ENCODE assay signal across 18 mouse cellular contexts in the genomic region with DNA sequence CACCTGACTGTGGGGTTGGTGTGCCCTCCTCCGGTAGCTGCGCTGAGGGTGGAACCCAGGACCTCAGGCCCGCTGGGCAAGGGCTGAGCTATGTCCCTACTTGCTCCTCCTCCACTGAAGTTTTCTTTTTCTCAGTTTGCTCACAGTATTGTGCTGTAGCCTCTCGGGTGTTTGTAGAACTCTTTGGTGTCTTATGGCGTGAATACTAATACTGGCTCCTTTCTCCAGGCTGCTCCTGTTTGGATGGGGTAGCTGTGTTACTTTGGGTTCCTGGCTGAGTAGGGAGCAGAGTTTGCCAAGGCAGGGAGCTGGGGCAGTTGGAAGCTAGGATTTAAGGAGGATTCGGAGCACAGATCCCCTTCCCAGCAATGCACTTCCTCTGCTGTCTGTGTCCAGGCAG. TPM values are rescaled to one million over a fixed set of nuclear protein-coding genes. Genes with fewer than 3 reads are reported as not detected.
A peak's percentile ranks its signal among the peaks of the same experiment; 100 is the strongest.
DNase-seq lines count a peak whose midpoint lies in the region; ATAC-seq and TF ChIP-seq lines count a peak whose summit lies in the region.
"Had no signal": no experiment of that assay in that cellular context is flagged by ENCODE, and none has a peak within 500 bp of the region (broad histone marks: within the 10 kb centered on the region; RNA-seq: fewer than 3 reads in every experiment).

No protein-coding gene starts in this region.

- ATAC-seq in forebrain, embryonic 16.5 days, result peak; percentile 51
- no peak for ATAC-seq in forebrain, embryonic 11.5 days (replicated peaks; ENCODE audit: low FRiP score)
- no peak for ATAC-seq in liver, embryonic 13.5 days (ENCODE audit: low read depth)
- no peak for ATAC-seq in megakaryocyte-erythroid progenitor cell, adult 5-6 weeks (replicated peaks; ENCODE audit: low FRiP score, low TSS enrichment, poor library complexity, severe bottlenecking)

- peaks cover 17% of the 10 kb centered on the region for H3K4me1 ChIP-seq in forebrain, embryonic 16.5 days (replicated peaks; ENCODE audit: control insufficient read depth, insufficient read depth, low read length)
- H3K4me1 ChIP-seq in forebrain, embryonic 11.5 days (replicated peaks; ENCODE audit: control insufficient read depth, insufficient read depth, low read length), result 0 out of 2 replicates have a peak, but pooled peaks cover 2% of the 10 kb centered on the region
- H3K4me1 ChIP-seq in liver, embryonic 13.5 days (replicated peaks), result peaks cover 84% of the 10 kb centered on the region
- H3K4me1 ChIP-seq: embryonic facial prominence, embryonic 12.5 days had no signal

- H3K4me2 ChIP-seq in forebrain, embryonic 16.5 days (ENCODE audit: low read length), result no peak overlapping the region
- H3K4me2 ChIP-seq in forebrain, embryonic 11.5 days (ENCODE audit: low read depth, low read length, severe bottlenecking), result no peak overlapping the region
- peak overlapping the region; percentile 60; the same call in 1 of the 2 replicates for H3K4me2 ChIP-seq in liver, embryonic 13.5 days
- H3K4me2 ChIP-seq: embryonic facial prominence, embryonic 12.5 days; heart, embryonic 12.5 days had no signal

- H3K27me3 ChIP-seq in forebrain, embryonic 16.5 days (replicated peaks; ENCODE audit: control insufficient read depth, insufficient read depth, low read length), result no peaks in the 10 kb centered on the region
- no peaks in the 10 kb centered on the region for H3K27me3 ChIP-seq in forebrain, embryonic 11.5 days (ENCODE audit: control insufficient read depth, insufficient read depth, low read length)
- no peaks in the 10 kb centered on the region for H3K27me3 ChIP-seq in liver, embryonic 13.5 days
- H3K27me3 ChIP-seq: embryonic facial prominence, embryonic 12.5 days had no signal

- no peaks in the 10 kb centered on the region for H3K36me3 ChIP-seq in forebrain, embryonic 16.5 days (ENCODE audit: control insufficient read depth, insufficient read depth)
- no peaks in the 10 kb centered on the region for H3K36me3 ChIP-seq in forebrain, embryonic 11.5 days (ENCODE audit: control insufficient read depth, insufficient read depth, low read length)
- H3K36me3 ChIP-seq in liver, embryonic 13.5 days, result peaks cover 32% of the 10 kb centered on the region
- H3K36me3 ChIP-seq: embryonic facial prominence, embryonic 12.5 days; heart, embryonic 12.5 days had no signal

- WGBS in forebrain, embryonic 16.5 days, result 52% methylated on average over 6 of the region's 6 CpGs
- WGBS in forebrain, embryonic 11.5 days, result 64% methylated on average over 6 of the region's 6 CpGs
- WGBS in liver, embryonic 13.5 days (ENCODE audit: insufficient replicate concordance), result 69% methylated on average over 6 of the region's 6 CpGs

- H3K27ac ChIP-seq in forebrain, embryonic 16.5 days (ENCODE audit: low read length), result peak overlapping the region; percentile 15; the same call in 1 of the 2 replicates
- H3K27ac ChIP-seq in forebrain, embryonic 11.5 days (ENCODE audit: low read depth, low read length), result no peak overlapping the region
- H3K27ac ChIP-seq in left cerebral cortex, adult 2 months, result peak overlapping the region; percentile 9; the same call in 1 of the 2 replicates
- peak overlapping the region; percentile 93 for H3K27ac ChIP-seq in liver, embryonic 13.5 days
- H3K27ac ChIP-seq: embryonic facial prominence, embryonic 12.5 days; macrophage had no signal

- intact Hi-C loops in left cerebral cortex, adult 2 months (cut with DNase I), result no loop called here

- no peak overlapping the region for H3K4me3 ChIP-seq in forebrain, embryonic 16.5 days (replicated peaks; ENCODE audit: low read length)
- H3K4me3 ChIP-seq in forebrain, embryonic 11.5 days (ENCODE audit: low read depth, low read length), result no peak overlapping the region
- H3K4me3 ChIP-seq in left cerebral cortex, adult 2 months, result no peak overlapping the region
- no peak overlapping the region for H3K4me3 ChIP-seq in liver, embryonic 13.5 days (replicated peaks)
- H3K4me3 ChIP-seq: embryonic facial prominence, embryonic 12.5 days; heart, embryonic 12.5 days had no signal

- no peak overlapping the region for H3K9ac ChIP-seq in forebrain, embryonic 16.5 days (replicated peaks; ENCODE audit: low read depth, low read length)
- no peak overlapping the region for H3K9ac ChIP-seq in forebrain, embryonic 11.5 days (ENCODE audit: low read length)
- H3K9ac ChIP-seq in liver, embryonic 13.5 days, result peak overlapping the region; percentile 62
- H3K9ac ChIP-seq: embryonic facial prominence, embryonic 12.5 days; heart, embryonic 12.5 days had no signal

- DNase-seq in forebrain, embryonic 11.5 days (ENCODE audit: low spot score), result no peak
- peak in 1 of 2 experiments; percentile 30 for DNase-seq in left cerebral cortex, adult 2 months (ENCODE audit: extremely low spot score in 1 of 2, low spot score in 2 of 2)
- no peak for DNase-seq in left cerebral cortex, adult 18-20 months (ENCODE audit: low spot score in 2 of 2)
- peak; percentile 18 to 41 for DNase-seq in cerebellum, postnatal 10 days
- DNase-seq in liver, embryonic 13.5 days, result no peak
- DNase-seq: adrenal gland, postnatal 25 days; gastrocnemius, postnatal 25 days; kidney, adult 9 months; lung, adult 18-20 months; right cerebral cortex, postnatal 25 days; thymus, adult 2 months had no signal

- TF ChIP-seq CTCF in left cerebral cortex, adult 2 months (IDR thresholded peaks at IDR 0.05), result no peak

- no peaks in the 10 kb centered on the region for H3K9me3 ChIP-seq in forebrain, embryonic 16.5 days (ENCODE audit: control insufficient read depth, low read length)
- no peaks in the 10 kb centered on the region for H3K9me3 ChIP-seq in forebrain, embryonic 11.5 days (ENCODE audit: control insufficient read depth, low read length)
- H3K9me3 ChIP-seq in liver, embryonic 13.5 days (replicated peaks), result no peaks in the 10 kb centered on the region
- H3K9me3 ChIP-seq: embryonic facial prominence, embryonic 12.5 days had no signal

RNA-seq across cellular contexts. Expression of gene Hebp1, which starts 5.9 kb away (rescaled TPM):
- polyA plus RNA-seq in forebrain, embryonic 16.5 days (2015; fragmentation: Nextera tagmentation; extraction: Ambion mirVana), result 2.7 and 4.8 TPM in 2 replicates
- polyA plus RNA-seq in forebrain, embryonic 11.5 days (2014; fragmentation: Nextera tagmentation; extraction: Ambion mirVana), result 3.0 and 4.0 TPM in 2 replicates
- 10 to 100 TPM; 45.3 to 46.9 TPM for total RNA-seq in left cerebral cortex, adult 2 months (2021)
- total RNA-seq in left cerebral cortex, adult 18-20 months (2021), result 10 to 100 TPM; 52.6 to 57.5 TPM
- 129 and 141 TPM in 2 replicates for polyA plus RNA-seq in liver, embryonic 13.5 days (2015; fragmentation: Nextera tagmentation; extraction: Ambion mirVana)
- 109 and 112 TPM in 2 replicates for total RNA-seq in megakaryocyte-erythroid progenitor cell, adult 5-6 weeks (2014; fragmentation: Nextera tagmentation)
- total RNA-seq in megakaryocyte-erythroid progenitor cell, adult 5-6 weeks (2017), result 109 and 149 TPM in 2 replicates

RNA-seq across cellular contexts. Expression of gene Fam234b, which starts 6.0 kb away (rescaled TPM):
- polyA plus RNA-seq in forebrain, embryonic 16.5 days (2015; fragmentation: Nextera tagmentation; extraction: Ambion mirVana), result 93.7 and 103 TPM in 2 replicates
- polyA plus RNA-seq in forebrain, embryonic 11.5 days (2014; fragmentation: Nextera tagmentation; extraction: Ambion mirVana), result 34.2 and 37.7 TPM in 2 replicates
- total RNA-seq in left cerebral cortex, adult 2 months (2021), result 100 to 1,000 TPM; 167 to 178 TPM
- total RNA-seq in left cerebral cortex, adult 18-20 months (2021), result 100 to 1,000 TPM; 183 to 192 TPM
- polyA plus RNA-seq in liver, embryonic 13.5 days (2015; fragmentation: Nextera tagmentation; extraction: Ambion mirVana), result 30.1 and 43.5 TPM in 2 replicates
- total RNA-seq in megakaryocyte-erythroid progenitor cell, adult 5-6 weeks (2014; fragmentation: Nextera tagmentation), result 57.4 and 66.3 TPM in 2 replicates
- 32.6 and 51.1 TPM in 2 replicates for total RNA-seq in megakaryocyte-erythroid progenitor cell, adult 5-6 weeks (2017)

RNA-seq across cellular contexts. Expression of gene Gsg1, which starts 50.4 kb away (rescaled TPM):
- polyA plus RNA-seq in forebrain, embryonic 16.5 days (2015; fragmentation: Nextera tagmentation; extraction: Ambion mirVana), result 0.32 TPM in 1 of 2 replicates, not detected in the other
- 0.29 and 0.99 TPM in 2 replicates for polyA plus RNA-seq in forebrain, embryonic 11.5 days (2014; fragmentation: Nextera tagmentation; extraction: Ambion mirVana)
- total RNA-seq in left cerebral cortex, adult 2 months (2021), result not detected
- total RNA-seq in left cerebral cortex, adult 18-20 months (2021), result not detected
- polyA plus RNA-seq in liver, embryonic 13.5 days (2015; fragmentation: Nextera tagmentation; extraction: Ambion mirVana), result 0.15 and 0.16 TPM in 2 replicates
- not detected in 2 replicates for total RNA-seq in megakaryocyte-erythroid progenitor cell, adult 5-6 weeks (2014; fragmentation: Nextera tagmentation)
- total RNA-seq in megakaryocyte-erythroid progenitor cell, adult 5-6 weeks (2017), result not detected in 2 replicates
- total RNA-seq: adrenal gland, postnatal 25 days; gastrocnemius, postnatal 25 days; left cerebral cortex, postnatal 25 days; MEL had no signal

Comparison
In these comparisons a context has a peak if more than half of its experiments do, and no peak if none do; other contexts are left out.
1. DNase-seq: peak in cerebellum, postnatal 10 days (2 of 2); none in forebrain, embryonic 11.5 days (single experiment), left cerebral cortex, adult 18-20 months (0 of 2) and liver, embryonic 13.5 days (single experiment).